Mouse (Mus musculus) adrenal gland, adult 2 months (tissue): ENCODE measurements around the gene Vezf1. TPM values are rescaled to one million over a fixed set of nuclear protein-coding genes. Genes with fewer than 3 reads are reported as not detected.
"Not testable (repeated sequence)": the region's sequence is repeated elsewhere in the genome, so short reads cannot be mapped to it uniquely, and the experiment has no call there.

Experiments used
- DNase-seq: peaks from one replicate; pipeline ENCODE4 v3.0.0; 2021
- long read RNA-seq: library from polyadenylated mRNA; stranded (forward); transcript quantifications from one replicate; pipeline ENCODE4 v2.0.0, GENCODE M21; 2021
- polyA plus RNA-seq: library from polyadenylated mRNA; depleted of rRNA; stranded (reverse); fragments of >200 nt; gene quantifications from 2 replicates; pipeline ENCODE4 v1.2.3, GENCODE M21; 2012; rRNA removed
- total RNA-seq, 2 experiments: library from RNA; stranded (reverse); gene quantifications; 2 replicates each; pipeline ENCODE4 v1.2.3; 2021

The Vezf1 gene
- total RNA-seq (10 to 100 TPM; 48.3 to 52.4 TPM), polyA plus RNA-seq (13.5 and 14.6 TPM in 2 replicates)
- long read RNA-seq, full-length matches to known transcripts = 22 of 30 reads
- long read RNA-seq, partial matches to known transcripts = 2 of 30 reads
- long read RNA-seq, other reads (novel, unspliced or antisense) = 6 of 30 reads

- peak; percentile 89 for DNase-seq
Measured at GRCm38 (mm10) chr11:88067586-88068410, at the start of gene Vezf1. Gene Vezf1, plus strand, starts transcription at chr11:88068279.

GRCm38 (mm10) chr11:88023933-88024332, 44.1 kb upstream of the Vezf1 start:
- DNase-seq = no peak

- no peak for DNase-seq
Measured at GRCm38 (mm10) chr11:88027391-88028035, 40.6 kb upstream of the Vezf1 start.

GRCm38 (mm10) chr11:88028193-88028684, 39.8 kb upstream of the Vezf1 start:
- no peak for DNase-seq

GRCm38 (mm10) chr11:88030219-88030618, 37.9 kb upstream of the Vezf1 start:
- no peak for DNase-seq

GRCm38 (mm10) chr11:88030836-88031235, 37.2 kb upstream of the Vezf1 start:
- no peak for DNase-seq

GRCm38 (mm10) chr11:88031753-88032152, 36.3 kb upstream of the Vezf1 start:
- no peak for DNase-seq

- DNase-seq = no peak
Measured at GRCm38 (mm10) chr11:88035970-88036369, 32.1 kb upstream of the Vezf1 start.

GRCm38 (mm10) chr11:88036761-88037251, 31.3 kb upstream of the Vezf1 start:
- peak; percentile 53 for DNase-seq

GRCm38 (mm10) chr11:88037386-88037785, 30.7 kb upstream of the Vezf1 start:
- no peak for DNase-seq

GRCm38 (mm10) chr11:88039066-88039465, 29.0 kb upstream of the Vezf1 start:
- DNase-seq = no peak

- DNase-seq = no peak
Measured at GRCm38 (mm10) chr11:88044314-88044713, 23.8 kb upstream of the Vezf1 start.

- DNase-seq = not testable (repeated sequence)
Measured at GRCm38 (mm10) chr11:88045159-88045558, 22.9 kb upstream of the Vezf1 start.

GRCm38 (mm10) chr11:88045878-88046277, 22.2 kb upstream of the Vezf1 start:
- DNase-seq = peak; percentile 36

GRCm38 (mm10) chr11:88046323-88046937, 21.6 kb upstream of the Vezf1 start:
- DNase-seq = no peak

GRCm38 (mm10) chr11:88046944-88047794, 20.9 kb upstream of the Vezf1 start, which contains the start of gene Srsf1:
Gene Srsf1, plus strand, starts transcription at chr11:88047373.
- peak; percentile 99 for DNase-seq

- peak; percentile 86 for DNase-seq
Measured at GRCm38 (mm10) chr11:88047871-88048531, 20.1 kb upstream of the Vezf1 start.

GRCm38 (mm10) chr11:88048961-88049670, 19.0 kb upstream of the Vezf1 start:
- no peak for DNase-seq

- DNase-seq = no peak
Measured at GRCm38 (mm10) chr11:88049732-88050131, 18.3 kb upstream of the Vezf1 start.

- DNase-seq = no peak
Measured at GRCm38 (mm10) chr11:88052638-88053037, 15.4 kb upstream of the Vezf1 start.
